Mouse (Mus musculus) spleen, adult 10 weeks (tissue): ENCODE results near the gene 1700028P14Rik. TPM values are rescaled to one million over a fixed set of nuclear protein-coding genes. Genes with fewer than 3 reads are reported as not detected.

ENCODE experiments used
- polyA plus RNA-seq: library from polyadenylated mRNA; stranded (reverse); fragments of 350-450 nt; fragmentation: Illumina TruSeq; extraction: RNeasy Lipid Tissue Mini Kit (QIAGEN cat#74804); gene quantifications from one replicate; pipeline ENCODE4 v1.2.3, GENCODE M21; 2015; ENCODE audit warnings: low replicate concordance; ENCODE audit not compliant: insufficient read depth

The 1700028P14Rik gene
- polyA plus RNA-seq, result not detected

GRCm38 (mm10) chr19:23652644-23653043 is at the start of gene 1700028P14Rik:
Gene 1700028P14Rik (minus strand): TSS chr19:23652812.

DNA sequence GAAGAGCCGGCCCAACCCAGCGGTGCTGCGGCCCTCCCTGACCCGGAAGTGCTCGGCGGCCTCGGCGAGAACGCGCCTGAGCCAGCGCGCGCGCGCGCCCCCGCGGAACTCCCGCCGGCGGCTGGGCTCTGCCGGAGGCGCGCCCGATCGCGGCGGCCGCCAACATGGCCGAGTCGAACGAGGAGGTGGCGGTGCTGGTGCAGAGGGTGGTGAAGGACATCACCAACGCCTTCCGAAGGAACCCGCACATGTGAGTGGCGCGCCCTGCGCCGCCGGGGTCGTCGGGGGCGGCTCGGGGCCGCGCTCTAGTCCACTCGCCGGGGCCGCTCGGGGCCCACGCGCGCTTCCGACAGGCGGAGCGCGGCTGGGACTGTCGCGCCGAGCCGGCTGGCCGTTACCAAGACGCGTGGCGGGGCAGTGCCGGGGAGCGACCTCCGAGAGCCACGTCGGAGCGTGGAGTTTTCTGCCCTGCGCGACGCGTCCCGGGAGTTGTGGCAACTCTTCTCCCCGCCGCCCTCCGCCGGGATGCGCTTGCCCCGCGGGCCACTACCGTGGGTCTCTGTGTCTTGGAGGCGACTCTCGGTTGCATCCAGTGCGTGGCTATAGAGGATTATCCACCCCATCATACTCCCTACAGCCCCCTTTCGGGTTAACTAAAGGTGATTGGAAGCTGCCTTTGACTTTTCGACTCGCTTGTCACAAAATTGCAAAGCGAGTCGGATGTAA is 34.8 kb upstream of the 1700028P14Rik start, which contains the start of gene Ptar1:
Ptar1 (plus strand) TSS at position 134 of the 726 bp plus-strand sequence.

Other genes with a start within 250 kb of the 1700028P14Rik start
- gene Mamdc2, start 204.4 kb downstream of the 1700028P14Rik start, polyA plus RNA-seq, result 0.87 TPM
- gene Ptar1, start 34.6 kb upstream of the 1700028P14Rik start, polyA plus RNA-seq, result 15.6 TPM
- gene Apba1, start 106.1 kb upstream of the 1700028P14Rik start, polyA plus RNA-seq, result 2.5 TPM